Mouse (Mus musculus) frontal cortex, adult 2 months (tissue): ENCODE data around the gene Uck1. TPM values are rescaled to one million over a fixed set of nuclear protein-coding genes. Genes with fewer than 3 reads are reported as not detected.
A peak's percentile ranks its signal among the peaks of the same experiment; 100 is the strongest.

Experiments used
- DNase-seq, 2 experiments: peaks; one replicate each; pipeline ENCODE4 v3.0.0; 2022; ENCODE audit warnings: low spot score in 1 of 2; ENCODE audit errors: extremely low spot score in 1 of 2
- polyA plus RNA-seq: library from polyadenylated mRNA; depleted of rRNA; stranded (reverse); fragments of >200 nt; gene quantifications from 2 replicates; pipeline ENCODE4 v1.2.3, GENCODE M21; 2012

The Uck1 gene
- polyA plus RNA-seq, 1 experiment, result 72.7 TPM

- DNase-seq, result peak in 1 of 2 experiments; percentile 56
Measured at GRCm38 (mm10) chr2:32260635-32261034, 676 bp upstream of the Uck1 start.

- DNase-seq, result no peak
Measured at GRCm38 (mm10) chr2:32258887-32259533, 949 bp downstream of the Uck1 start.

DNA sequence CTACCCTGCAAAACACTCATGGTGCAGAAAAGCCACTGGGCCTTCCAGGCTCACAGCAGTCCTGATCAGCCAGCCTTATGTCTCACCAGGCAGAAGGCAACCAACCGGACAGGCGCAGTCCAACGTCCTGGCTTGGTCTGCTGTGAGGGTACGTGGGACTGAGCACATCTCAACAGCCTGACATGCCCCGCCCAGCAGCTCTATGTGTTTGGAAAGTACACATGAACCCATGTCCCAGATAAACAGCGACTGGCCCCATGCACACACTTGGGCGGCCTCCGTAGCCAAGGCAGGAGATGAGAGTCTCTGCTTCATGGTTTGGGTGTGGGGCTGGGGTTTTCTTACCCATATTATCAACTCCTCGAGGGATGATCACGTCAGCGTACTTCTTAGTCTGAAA is 3.7 kb downstream of the Uck1 start:
- DNase-seq, result no peak

- no peak for DNase-seq
Measured at GRCm38 (mm10) chr2:32254563-32254962, 5.4 kb downstream of the Uck1 start.

DNA sequence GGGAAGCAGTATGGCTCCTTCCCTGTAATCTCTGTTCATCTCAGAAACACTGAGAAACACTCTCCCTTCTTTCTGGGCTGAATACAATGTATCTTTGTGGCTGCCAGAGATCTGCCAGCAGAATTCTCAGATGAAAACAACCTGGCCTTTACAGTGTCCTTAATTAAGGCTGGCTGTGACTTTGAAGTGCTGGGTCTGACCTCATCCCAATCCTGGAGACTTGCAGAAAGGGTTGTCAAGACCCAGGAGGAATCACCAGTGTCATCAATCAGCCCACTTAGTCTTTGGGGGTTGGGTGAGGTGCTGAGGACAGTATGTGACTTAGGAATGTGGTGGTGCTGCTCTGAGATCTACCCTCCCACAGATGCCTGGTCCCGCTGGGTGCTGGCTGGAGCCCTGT is 6.6 kb downstream of the Uck1 start:
- no peak for DNase-seq

- DNase-seq, result no peak
Measured at GRCm38 (mm10) chr2:32252658-32253057, 7.3 kb downstream of the Uck1 start.

- no peak for DNase-seq
Measured at GRCm38 (mm10) chr2:32251791-32252527, 8.0 kb downstream of the Uck1 start.

DNA sequence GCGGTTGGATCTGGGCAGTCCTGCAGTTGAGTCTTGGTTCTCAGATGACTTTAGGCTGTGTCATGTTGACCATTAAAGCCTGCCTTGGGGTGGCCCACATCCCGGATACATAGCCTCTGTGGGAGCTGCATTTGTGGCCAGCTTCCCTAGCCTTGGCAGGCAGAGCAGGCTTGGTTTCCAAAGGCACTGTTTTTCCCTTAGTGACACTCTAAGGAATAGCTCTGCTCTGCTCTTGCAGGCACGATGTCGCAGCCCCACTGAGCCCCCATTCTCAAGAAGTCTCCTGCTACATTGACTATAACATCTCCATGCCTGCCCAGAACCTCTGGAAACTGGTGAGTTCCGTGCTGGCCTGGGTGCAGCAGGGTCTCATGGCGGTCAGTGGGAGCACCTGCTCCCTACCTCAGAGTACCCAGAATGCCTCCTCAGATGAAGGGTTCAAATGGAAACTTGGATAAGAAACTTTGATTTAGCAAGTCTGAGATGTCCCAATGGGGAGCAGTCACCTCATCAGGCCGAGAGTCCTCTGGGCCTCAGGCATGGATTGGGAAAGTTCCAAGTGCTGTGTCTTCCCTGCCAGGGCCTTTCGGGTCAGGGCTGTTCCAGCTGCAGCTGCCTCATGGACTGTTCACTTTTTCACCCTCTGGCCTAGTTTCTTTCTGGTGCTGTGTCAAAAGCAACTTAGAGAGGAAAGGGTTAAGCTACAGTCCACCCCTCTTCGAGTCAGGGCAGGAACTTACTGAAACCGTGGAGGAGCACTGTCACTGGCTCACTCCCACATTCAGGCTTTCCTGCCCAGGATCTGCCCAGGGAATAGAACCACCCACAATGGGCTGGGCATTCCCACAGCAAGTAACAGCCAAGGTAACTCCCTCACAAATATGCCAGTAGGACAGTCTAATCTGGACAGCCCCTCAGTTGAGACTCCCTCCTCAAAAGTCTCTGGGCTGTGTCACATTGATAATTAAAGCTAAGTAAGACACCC is 11.3 kb downstream of the Uck1 start:
- no peak for DNase-seq

- DNase-seq, result no peak
Measured at GRCm38 (mm10) chr2:32246741-32247140, 13.2 kb downstream of the Uck1 start.

- no peak for DNase-seq
Measured at GRCm38 (mm10) chr2:32242986-32243385, 17.0 kb downstream of the Uck1 start.

DNA sequence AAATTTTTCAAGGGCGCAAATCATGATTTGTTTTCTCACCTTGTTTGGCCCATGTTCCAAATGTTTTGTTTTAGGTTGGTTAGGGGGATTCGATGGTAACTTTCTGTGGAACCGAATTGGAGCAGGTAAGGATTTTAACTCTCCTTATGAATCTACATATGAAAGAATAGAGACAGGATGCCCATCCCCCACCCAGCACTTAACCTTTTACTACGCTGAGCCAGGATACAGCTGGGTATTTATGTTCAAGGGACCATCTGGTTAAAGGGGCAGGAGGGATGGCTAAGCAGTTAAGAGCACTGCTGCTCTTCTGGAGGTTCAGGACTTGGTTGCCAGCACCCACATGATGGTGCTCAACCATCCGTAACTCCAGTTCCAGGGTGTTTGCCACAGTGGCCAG is 19.4 kb downstream of the Uck1 start:
- DNase-seq, result no peak

DNA sequence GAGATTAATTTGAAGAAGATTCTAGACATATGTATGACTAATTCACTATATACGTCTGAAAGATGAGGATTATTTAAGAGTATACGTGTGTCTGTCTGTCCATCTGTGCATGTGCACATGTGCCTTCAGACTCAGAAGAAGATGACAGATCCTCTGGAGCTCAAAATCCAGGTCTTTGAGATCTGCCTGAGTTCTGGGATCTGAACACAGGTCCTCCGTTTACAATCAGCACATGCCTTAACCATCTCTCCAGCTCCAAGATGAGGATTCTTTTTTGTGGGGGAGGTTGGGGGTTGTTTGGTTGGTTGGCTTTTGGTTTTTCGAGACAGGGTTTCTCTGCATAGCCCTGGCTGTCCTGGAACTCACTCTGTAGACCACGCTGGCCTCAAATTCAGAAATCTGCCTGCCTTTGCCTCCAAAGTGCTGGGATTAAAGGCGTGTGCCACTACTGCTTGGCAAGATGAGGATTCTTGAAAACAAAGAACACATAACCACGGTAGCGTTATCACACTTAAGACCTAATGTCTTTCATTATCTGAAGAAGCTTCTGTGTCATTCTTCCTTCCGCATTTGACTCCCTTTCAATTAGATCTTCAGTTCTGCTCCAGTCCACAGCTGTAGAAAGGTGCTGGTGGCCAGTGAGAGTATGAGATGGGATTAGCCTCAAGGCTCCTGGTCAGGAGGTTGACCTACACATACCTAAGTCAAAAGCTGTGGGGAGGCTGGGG is 21.1 kb downstream of the Uck1 start:
- no peak for DNase-seq

DNA sequence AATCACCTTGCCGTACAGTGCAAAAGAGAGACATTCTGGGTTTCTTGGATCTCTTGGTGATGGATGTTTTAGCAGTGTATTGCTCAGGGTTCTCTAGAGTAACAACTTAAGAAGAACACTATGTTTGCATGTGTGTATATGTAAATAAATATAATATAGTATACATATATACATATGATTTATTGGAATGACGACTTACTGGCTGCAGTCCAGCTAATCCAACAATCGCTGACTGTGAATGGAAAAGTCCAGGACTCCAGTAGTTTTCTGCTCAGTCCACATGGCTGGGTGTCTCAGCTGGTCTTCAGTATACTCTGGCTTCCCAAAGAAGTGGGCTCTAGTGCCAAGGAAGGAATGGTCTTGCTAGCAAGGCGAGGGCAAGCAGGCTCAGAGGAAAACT is 22.4 kb downstream of the Uck1 start:
- DNase-seq, result no peak

DNA sequence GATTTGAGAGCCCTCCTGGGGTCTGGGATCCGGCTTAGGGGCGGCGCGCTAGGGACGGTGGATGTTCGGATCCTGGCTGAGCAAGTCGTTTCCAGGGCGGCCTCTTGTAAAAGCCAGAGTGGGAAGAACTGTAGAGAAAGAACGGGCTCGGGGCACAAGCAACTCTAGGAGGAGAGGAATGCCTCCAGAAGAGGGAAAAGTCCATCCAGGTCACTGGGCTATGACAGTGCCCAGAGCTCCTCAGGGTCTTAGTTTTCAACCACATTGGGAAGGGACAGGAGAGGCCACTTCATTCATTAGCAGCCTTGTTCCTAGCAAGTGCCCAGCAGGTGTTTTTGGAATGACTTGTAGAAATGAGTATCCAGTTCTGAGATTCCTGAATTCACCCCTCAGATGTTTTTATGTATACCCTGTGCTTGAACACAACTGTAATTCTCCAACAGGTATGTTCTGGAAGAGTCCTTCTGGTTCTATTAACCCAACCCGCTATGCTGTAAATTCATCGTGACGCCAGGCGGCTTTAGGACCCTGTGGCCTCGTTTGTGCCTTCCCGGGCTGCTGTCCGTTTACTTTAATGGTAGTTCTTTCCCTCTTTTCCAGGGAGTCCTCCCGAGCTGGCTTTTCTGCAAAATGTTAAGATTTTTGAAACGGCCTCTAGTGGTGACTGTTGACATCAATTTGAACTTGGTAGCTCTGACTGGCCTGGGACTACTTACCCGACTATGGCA is 23.0 kb downstream of the Uck1 start:
- peak in 1 of 2 experiments; percentile 67 for DNase-seq

DNA sequence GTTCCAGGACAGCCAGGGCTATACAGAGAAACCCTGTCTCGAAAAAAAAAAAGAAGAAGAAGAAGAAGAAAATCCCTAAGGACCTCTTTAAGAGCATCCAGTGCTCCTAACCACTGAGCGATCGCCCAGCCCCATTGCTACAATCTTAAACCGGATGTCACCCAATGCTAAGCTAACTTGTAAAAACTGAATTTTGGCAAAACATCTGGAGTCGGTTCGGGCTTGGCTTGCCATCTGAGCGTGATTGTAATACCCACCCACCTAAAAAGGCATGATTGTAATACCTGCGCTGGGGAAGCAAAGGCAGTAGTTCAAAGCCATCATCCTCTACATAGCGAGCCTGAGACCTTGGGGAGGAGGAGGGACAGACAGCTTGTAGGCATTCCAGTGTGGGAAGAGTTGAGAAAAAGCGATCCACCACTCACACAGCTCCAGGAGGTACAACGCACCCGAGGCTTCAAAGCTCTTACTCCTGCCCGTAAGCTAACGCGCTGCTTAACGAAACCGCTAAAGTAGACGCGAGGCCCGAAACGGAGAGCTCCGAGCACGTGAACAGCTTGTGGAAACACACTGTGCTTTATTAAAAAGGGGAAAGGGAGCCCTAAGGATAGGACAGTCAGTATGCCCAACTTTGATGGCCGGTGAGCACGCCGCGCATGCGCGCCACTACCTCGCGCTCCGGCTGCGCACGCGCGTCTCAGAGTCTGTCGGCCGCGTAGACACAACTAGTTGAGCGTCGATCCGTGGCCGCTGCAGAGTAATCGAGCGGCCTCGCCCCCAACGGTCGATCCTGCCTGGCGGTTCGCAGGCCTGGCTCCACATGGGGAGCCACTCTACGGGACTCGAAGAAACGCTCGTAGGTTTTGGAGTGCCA is 23.8 kb downstream of the Uck1 start, which contains the start of gene Pomt1:
Pomt1 (plus strand) TSS at position 705 of the 874 bp plus-strand sequence.
- DNase-seq, result peak; percentile 81 to 94

GRCm38 (mm10) chr2:32235433-32235832 is 24.5 kb downstream of the Uck1 start:
- no peak for DNase-seq

DNA sequence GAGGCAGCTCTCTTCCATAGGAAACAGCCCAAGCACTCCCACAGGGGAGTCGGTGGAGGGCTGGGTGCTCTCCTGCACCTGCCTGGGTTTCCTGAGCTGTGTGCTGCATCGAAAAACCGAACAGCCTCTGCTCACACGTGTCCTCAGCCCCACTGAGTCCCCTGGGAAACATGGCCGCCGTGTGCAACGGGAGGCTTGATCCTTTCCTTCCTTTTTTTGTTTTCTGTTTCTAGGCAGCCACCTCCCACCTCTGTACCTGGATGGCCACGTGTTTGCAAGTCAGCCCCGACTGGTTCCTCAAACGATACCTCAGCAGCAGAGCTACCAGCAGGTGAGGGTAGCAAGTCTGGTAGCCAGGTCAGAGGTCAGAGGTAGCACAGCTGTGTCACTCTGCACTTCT is 37.9 kb downstream of the Uck1 start:
- no peak for DNase-seq

- peak in 1 of 2 experiments; percentile 34 for DNase-seq
Measured at GRCm38 (mm10) chr2:32221577-32221976, 38.4 kb downstream of the Uck1 start.

DNA sequence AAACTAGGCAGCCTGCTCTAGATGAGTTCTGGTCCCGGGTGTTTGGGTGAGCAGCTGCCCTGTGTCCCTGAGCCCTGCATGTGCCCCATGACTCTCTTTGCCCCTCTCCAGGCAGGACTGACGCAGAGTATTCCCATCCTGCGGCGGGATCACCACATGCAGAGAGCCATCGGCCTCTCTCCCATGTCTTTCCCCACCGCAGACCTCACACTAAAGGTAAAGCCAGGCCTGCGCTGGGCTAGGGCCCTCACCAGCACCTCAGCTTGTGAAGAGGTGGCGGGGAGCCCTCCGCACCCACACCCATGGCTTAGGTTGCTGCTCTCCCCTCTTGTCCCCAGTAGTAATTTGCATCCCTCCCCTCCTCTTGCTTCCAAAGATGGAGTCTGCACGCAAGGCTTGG is 39.0 kb downstream of the Uck1 start:
- no peak for DNase-seq
